Mouse (Mus musculus) ES-E14 (cell line): Measurements from ENCODE around the gene Galnt6.

Source experiments
- CHD2 ChIP-seq: IDR thresholded peaks from 2 replicates; pipeline ENCODE4 v1.6.1; 2014; ENCODE audit warnings: mild to moderate bottlenecking, low read depth, low read length, inconsistent platforms
- ZC3H11A ChIP-seq: IDR thresholded peaks from 2 replicates; pipeline ENCODE4 v1.6.1; 2012; ENCODE audit warnings: low read depth, mild to moderate bottlenecking, inconsistent platforms, low read length, borderline replicate concordance
- ZNF384 ChIP-seq: IDR thresholded peaks from 2 replicates; pipeline ENCODE4 v1.6.1; 2012; ENCODE audit warnings: low read depth, low read length, inconsistent platforms

DNA sequence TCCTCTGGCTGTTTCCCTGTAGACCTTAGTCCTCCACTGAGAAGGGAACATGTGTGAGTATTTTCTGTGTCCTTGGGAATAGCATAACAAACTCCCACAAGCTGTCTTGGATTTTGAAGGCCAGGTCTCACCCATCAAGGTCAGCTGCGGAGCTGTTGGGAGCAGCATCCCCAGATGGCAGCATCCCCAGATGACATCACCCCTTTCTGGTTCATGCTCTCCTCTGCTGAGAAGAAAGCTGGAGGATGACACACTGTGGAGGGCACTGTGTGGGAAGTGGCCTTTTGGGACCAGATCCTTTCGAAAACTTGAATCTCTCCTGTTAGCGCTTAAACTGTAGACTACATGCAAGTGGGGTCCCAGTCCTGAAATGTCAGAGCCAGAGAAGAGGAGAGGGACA is 47.2 kb upstream of the Galnt6 start:
- no peak for TF ChIP-seq CHD2
- TF ChIP-seq ZC3H11A = no peak
- TF ChIP-seq ZNF384 = no peak
